Mouse (Mus musculus) B cell, adult 2 months (primary cell): ENCODE data around the gene Krtap6-2.

Experiments
- DNase-seq, 2 experiments: peaks; one replicate each; pipeline ENCODE4 v3.0.0; 2022

Gene Krtap6-2

DNA sequence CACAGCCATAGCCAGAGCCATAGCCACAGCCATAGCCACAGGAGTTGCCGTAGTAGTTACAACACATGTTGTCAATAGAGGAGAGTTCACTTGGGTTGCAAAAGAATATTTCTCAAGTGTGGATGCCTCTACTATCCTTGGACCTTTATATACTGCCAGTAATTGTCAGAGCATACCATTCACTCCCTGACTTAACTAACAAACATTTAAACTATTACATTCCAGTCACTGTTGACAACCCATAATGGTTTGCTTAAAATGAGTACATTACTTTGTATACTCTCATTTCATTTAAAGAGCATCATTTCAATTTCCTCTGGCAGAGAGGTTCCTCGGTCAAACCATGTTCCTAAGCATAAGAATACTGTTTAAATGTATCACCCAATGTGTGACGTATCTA lies at the start of gene Krtap6-2:
TSS of gene Krtap6-2 (minus strand) at position 101 of the 400 bp plus-strand sequence.
- DNase-seq, result no peak

- DNase-seq, result no peak
These were observed 41.3 kb upstream of the Krtap6-2 start for GRCm38 (mm10) chr16:89461189-89461588.

DNA sequence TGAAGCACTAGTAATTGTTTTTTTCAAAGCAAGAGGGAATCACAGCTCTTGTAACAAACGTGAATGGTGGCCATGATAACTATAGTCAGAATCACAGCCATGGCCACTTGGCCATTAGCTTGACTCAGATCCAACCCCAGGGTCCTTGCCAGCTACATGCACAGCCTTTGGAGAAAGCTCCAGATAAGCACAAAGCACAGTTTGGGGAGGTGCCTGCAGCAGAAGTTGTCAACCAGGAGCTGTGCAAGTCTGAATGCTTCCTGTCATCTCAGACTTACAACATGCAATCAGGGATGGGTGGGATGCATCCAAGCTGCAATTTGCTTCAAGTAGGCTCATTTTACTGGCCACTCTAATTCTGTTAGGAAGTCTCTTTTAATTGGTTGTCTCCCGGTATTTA lies 9.7 kb upstream of the Krtap6-2 start:
- DNase-seq, result no peak

DNA sequence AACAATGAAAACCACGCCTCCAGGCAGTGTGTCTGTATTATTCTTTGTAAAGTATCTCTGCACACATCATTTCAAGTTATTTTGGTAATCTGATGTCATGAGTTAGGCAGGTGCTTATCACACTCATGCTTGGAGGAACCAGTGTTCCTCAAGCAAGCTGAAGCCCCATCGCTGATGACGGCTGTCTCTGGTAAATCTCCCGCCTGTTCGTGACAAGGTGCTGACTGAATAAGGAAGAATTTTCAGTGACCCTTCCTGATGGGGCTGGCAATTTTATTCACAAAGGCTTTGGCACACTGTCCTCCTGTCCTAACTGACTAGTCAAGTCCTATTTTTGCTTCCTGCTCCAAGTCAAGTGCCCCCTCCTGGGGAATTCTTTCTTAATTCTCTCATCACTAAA lies 5.4 kb upstream of the Krtap6-2 start:
- no peak for DNase-seq

- no peak for DNase-seq
These were observed 3.6 kb downstream of the Krtap6-2 start for GRCm38 (mm10) chr16:89416311-89416710.

GRCm38 (mm10) chr16:89410345-89411068 lies 9.4 kb downstream of the Krtap6-2 start:
- no peak for DNase-seq

GRCm38 (mm10) chr16:89403768-89404167 lies 16.1 kb downstream of the Krtap6-2 start, which contains the start of gene Krtap21-1:
TSS of gene Krtap21-1 (minus strand) at chr16:89403868.
- no peak for DNase-seq

- no peak for DNase-seq
These were observed 47.0 kb downstream of the Krtap6-2 start for GRCm38 (mm10) chr16:89372734-89373461.
